Mouse (Mus musculus) liver, embryonic 16.5 days (tissue): ENCODE results near the gene Mrps23. TPM values are rescaled to one million over a fixed set of nuclear protein-coding genes. Genes with fewer than 3 reads are reported as not detected.

ENCODE experiments used
- ATAC-seq: fragments of 200-750 bp; cut with Nextera tagmentation; 2 replicates; pipeline ENCODE4 v1.8.0; 2017; ENCODE audit warnings: low read depth, mild to moderate bottlenecking, moderate number of reproducible peaks, moderate library complexity
- H3K27ac ChIP-seq: fragments of 300-500 bp; sonication (generic); 2 replicates; pipeline ENCODE4 v1.5.1; 2014; ENCODE audit warnings: mild to moderate bottlenecking, low read length
- H3K27me3 ChIP-seq: fragments of 300-500 bp; sonication (generic); 2 replicates; pipeline ENCODE4 v1.6.1; 2014; ENCODE audit warnings: low read depth, low read length, mixed read lengths; ENCODE audit not compliant: control insufficient read depth, insufficient read depth
- H3K36me3 ChIP-seq: fragments of 300-500 bp; sonication (generic); 2 replicates; pipeline ENCODE4 v1.6.1; 2014; ENCODE audit warnings: mild to moderate bottlenecking; ENCODE audit not compliant: control insufficient read depth, insufficient read depth
- H3K4me1 ChIP-seq: fragments of 300-500 bp; sonication (generic); 2 replicates; pipeline ENCODE4 v1.6.1; 2014; ENCODE audit warnings: low read depth, low read length, mixed read lengths; ENCODE audit not compliant: control insufficient read depth
- H3K4me2 ChIP-seq: fragments of 300-500 bp; sonication (generic); 2 replicates; pipeline ENCODE4 v1.6.1; 2014; ENCODE audit warnings: low read depth, low read length, mixed read lengths
- H3K4me3 ChIP-seq: fragments of 300-500 bp; sonication (generic); 2 replicates; pipeline ENCODE4 v1.5.1; 2014; ENCODE audit warnings: low read depth, mild to moderate bottlenecking, low read length
- H3K9ac ChIP-seq: fragments of 300-500 bp; sonication (generic); 2 replicates; pipeline ENCODE4 v1.6.1; 2014; ENCODE audit warnings: low read depth, low read length
- H3K9me3 ChIP-seq: fragments of 300-500 bp; sonication (generic); replicated peaks from 2 replicates; pipeline ENCODE4 v1.6.1; 2016; ENCODE audit warnings: low read length; ENCODE audit not compliant: control insufficient read depth
- WGBS: fragments of 180-500 bp; shearing (Covaris S2); extraction: QIAGEN DNeasy Blood & Tissue Kit; methylation state at CpG from one replicate; pipeline ENCODE4 v1.1.7; 2014; ENCODE audit not compliant: insufficient replicate concordance; 5-methylcytosine and 5-hydroxymethylcytosine counted together
- polyA plus RNA-seq: library from polyadenylated mRNA; unstranded; fragments of >200 nt; fragmentation: Nextera tagmentation; extraction: Ambion mirVana; gene quantifications from 2 replicates; pipeline ENCODE4 v1.2.1, GENCODE M21; 2015

Mrps23 gene
- polyA plus RNA-seq, 1 experiment from 2014 or later: 23.5 TPM

DNA sequence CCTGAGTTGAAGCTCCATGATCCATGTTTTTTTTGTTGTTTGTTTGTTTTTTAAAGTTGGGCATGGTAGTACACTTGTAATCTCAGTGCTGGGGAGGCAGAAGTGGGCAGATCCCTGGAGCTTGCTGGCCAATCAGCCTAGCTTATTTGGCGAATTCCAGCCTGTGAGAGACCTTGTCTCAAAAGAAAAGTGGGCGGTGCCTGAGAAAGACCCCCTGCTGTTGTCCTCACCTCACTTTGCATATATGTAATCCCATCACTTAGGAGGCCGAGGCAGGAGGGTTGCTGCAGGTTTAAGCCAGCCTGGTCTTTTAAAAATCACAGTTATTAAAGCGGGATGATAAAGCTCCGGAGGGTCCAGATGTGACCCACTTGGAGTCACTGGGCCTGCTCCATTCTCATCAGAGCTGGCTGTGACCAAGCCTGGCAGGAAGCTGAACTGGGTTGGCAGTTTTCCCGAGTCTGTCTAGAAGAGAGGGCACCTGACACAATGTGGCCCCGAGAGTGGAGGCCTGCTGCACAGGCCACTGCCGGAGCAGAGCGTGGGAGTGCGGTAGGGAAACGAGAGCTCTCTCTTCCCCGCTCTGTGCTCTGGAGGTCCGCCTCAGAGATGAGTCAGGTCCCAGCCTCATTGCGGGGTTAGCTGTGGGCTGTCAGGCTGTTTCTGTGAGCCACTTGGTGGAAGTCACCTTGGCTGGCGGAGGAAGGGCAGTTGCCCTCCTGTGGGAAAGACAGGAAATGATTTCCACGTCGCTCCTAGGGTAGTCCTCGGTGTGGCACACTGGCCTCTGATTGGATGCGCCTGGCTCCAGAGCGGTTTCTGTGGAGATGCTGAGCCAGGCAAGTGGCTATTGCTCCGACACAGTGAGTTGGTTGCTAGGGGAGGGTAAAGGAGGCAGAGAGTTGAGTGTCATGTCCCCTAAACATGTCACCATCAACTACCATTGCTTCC is 11.0 kb downstream of the Mrps23 start:
- Histone ChIP-seq H3K4me3 (no peak overlapping the region), H3K36me3 (peaks cover 9% of the 10 kb centered on the region), H3K27me3 (no peaks in the 10 kb centered on the region; the same call in 1 of the 2 replicates), H3K4me2 (no peak overlapping the region), H3K9ac (no peak overlapping the region), H3K4me1 (no peaks in the 10 kb centered on the region), H3K27ac (no peak overlapping the region), H3K9me3 (no peaks in the 10 kb centered on the region)
- 48% methylated on average over 21 of the region's 21 CpGs for WGBS
- no peak for ATAC-seq

DNA sequence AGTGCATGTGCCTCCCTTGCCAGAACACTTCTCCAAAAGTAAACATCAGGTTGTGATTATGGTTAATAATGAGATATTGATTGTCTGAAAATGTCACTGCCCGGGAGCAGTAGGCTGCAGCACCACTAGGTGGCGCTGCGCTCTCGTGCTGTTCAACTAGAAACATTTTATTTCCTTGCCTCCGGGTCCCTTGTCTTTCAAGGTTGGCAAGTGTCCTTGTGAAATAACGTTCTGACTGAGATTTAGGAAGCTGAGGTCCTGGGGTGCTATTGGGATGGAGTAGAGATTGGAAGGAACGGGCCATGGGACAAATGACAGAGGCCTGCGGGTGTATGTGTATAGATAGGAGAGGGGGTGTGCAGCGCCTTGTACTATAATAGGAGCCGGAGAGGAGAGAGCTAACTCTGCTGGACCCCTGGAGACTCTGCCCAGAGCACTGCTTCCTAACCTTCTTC is 12.1 kb downstream of the Mrps23 start:
- Histone ChIP-seq H3K9me3 (no peaks in the 10 kb centered on the region), H3K4me2 (no peak overlapping the region), H3K4me1 (no peaks in the 10 kb centered on the region), H3K27ac (no peak overlapping the region), H3K4me3 (no peak overlapping the region), H3K27me3 (no peaks in the 10 kb centered on the region; the same call in 1 of the 2 replicates), H3K36me3 (no peaks in the 10 kb centered on the region), H3K9ac (no peak overlapping the region)
- 25% methylated on average over 10 of the region's 10 CpGs for WGBS
- ATAC-seq: no peak

DNA sequence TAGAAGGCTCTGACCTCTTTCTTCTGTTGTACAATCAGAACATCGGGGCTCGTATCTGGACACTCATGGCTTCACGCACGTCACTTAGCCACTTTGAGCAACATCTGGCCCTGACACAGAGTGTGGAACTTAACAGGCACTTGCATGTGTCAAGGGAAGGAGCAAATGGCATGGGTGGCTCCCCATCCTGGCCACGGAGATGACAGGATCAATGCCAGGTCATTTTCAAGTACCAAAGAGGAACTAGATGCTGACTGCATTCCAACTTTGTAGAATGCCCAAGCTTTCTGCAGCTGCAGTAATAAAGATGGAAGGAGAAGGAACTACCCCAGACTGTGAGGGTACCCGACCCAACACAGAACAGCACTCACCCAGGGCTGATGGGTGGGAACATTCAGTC is 14.0 kb downstream of the Mrps23 start:
- no peak overlapping the region for H3K4me2 ChIP-seq
- ATAC-seq: no peak
- no peaks in the 10 kb centered on the region for H3K36me3 ChIP-seq
- H3K9me3 ChIP-seq: no peaks in the 10 kb centered on the region
- no peak overlapping the region for H3K9ac ChIP-seq
- H3K4me3 ChIP-seq: no peak overlapping the region
- WGBS: 56% methylated on average over 6 of the region's 6 CpGs
- H3K27me3 ChIP-seq: no peaks in the 10 kb centered on the region; the same call in 1 of the 2 replicates
- no peak overlapping the region for H3K27ac ChIP-seq
- no peaks in the 10 kb centered on the region for H3K4me1 ChIP-seq

DNA sequence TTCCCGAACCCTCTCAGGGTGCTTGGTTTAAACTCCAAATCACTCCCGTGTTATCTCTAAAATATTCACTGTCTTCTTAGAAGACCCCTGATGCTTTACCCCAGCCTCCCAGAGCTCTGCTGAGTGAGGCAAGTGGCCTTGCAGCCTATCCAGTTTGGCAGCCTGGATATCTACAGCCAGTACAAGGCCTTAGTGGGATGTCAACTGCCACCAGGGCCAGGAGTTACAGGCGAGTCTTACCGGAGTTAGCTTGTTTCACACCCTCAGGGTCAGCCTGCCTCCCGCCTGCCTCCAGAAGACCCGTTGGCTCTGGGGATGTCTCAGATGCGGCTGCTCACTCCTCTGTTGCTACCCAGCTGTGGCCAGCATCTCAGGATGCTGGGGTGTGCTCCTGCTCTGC is 14.4 kb downstream of the Mrps23 start:
- Histone ChIP-seq H3K27me3 (no peaks in the 10 kb centered on the region; the same call in 1 of the 2 replicates), H3K36me3 (no peaks in the 10 kb centered on the region), H3K4me2 (no peak overlapping the region), H3K9ac (no peak overlapping the region), H3K4me3 (no peak overlapping the region), H3K27ac (no peak overlapping the region), H3K9me3 (no peaks in the 10 kb centered on the region), H3K4me1 (no peaks in the 10 kb centered on the region)
- ATAC-seq: no peak
- 60% methylated on average over 7 of the region's 7 CpGs for WGBS

DNA sequence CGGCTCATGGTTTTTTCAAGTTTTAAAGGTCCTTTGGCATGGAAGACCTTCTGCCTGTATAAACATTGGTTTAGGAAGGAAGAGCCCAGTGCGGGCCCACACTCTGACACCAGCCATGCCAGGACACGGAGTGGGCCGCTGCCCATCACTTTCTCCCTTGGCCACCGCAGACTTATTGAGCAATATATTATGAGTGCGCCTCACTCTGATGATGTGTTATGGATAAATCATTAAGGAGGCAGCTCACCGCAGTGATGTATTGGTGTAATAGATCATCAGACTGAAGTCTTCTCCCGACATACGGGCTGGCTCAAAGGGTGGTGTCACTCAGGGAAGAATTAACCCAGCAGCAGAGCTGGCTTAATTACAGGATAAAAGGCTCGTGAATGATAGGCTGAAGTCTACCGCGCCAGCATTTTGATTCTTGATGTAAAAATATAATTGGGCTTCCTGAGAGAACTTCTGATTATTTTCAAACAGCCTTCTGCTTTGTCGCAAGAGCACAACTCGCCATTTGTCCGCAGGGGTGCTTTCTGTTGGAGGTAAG is 17.8 kb downstream of the Mrps23 start:
- Histone ChIP-seq H3K9ac (no peak overlapping the region), H3K27ac (no peak overlapping the region), H3K4me1 (no peaks in the 10 kb centered on the region), H3K36me3 (no peaks in the 10 kb centered on the region), H3K9me3 (no peaks in the 10 kb centered on the region), H3K4me2 (no peak overlapping the region), H3K4me3 (no peak overlapping the region), H3K27me3 (no peaks in the 10 kb centered on the region; the same call in 1 of the 2 replicates)
- no peak for ATAC-seq
- 75% methylated on average over 15 of the region's 15 CpGs for WGBS

DNA sequence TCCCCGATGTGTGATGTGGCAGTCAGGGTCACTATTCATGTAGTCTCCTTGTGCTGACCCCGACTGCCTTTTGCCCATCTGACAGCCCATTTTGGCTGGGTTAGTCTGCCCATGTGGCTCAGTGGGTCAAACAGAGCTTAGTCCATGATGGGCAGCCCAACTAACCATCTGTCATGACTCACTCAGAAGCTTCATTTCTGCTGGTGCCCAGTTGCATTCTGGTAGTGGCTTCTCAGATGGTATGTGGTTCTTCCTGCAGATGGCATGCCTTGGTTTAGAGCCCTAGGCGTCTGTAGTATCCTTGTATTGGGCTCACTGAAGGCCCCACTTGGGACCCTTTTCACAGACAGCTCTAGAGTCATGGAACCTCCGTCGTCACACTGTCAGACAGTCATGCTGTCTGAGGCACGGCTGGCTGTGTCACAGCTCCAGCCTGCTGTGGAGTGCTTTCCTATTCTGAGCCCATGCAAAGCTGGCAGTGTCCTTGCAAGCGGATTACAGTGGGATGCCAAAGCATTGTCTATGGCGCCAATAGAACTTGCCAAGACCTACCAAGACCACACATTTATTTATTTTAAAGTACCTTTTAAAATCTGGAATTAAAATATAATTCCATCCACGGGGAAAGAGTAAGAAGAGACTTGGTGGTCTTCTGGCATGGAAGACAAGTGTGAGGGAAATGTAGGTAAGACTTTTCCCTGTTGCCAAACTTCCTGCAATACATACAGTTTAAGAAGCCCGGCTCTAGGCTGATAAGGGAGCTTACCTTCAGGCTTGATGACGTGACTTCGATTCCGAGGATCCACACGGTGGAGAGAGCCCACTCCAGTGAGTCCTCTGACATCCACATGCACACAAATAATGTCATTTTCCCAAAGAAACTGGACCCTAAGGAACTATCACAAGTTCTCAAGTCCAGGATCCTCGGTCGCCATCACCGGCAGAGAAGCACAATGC is 23.1 kb downstream of the Mrps23 start:
- H3K4me2 ChIP-seq: no peak overlapping the region
- no peak for ATAC-seq
- WGBS: 67% methylated on average over 17 of the region's 17 CpGs

DNA sequence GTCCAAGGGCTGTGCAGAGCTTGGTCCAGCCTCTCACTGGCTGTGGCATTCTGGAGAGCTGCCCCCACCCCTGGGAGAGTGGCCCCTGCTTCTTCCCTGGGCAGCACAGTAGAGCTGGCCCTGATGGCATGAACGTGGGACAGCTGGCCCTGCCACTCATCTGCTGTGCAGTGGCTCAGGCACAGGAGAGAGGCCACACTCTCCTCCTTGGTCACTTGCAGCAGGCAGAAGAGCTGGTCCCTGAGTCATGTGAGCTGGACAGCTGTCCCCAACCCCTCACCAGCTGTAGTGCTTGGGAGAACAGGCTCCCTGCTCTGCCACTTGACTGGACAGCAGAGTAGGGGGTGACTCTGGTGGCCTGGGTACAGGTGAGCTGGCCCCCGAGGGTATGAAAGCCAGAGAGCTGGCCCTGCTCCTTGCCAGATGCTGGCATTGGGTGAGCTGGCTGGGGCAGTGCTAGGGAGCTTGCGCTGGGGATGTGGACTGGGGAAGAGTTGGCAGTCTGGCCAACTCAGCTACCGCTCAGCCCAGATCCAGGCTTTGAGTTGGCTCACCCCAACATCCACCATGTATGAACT is 27.1 kb downstream of the Mrps23 start:
- 52% methylated on average over 4 of the region's 4 CpGs for WGBS
- H3K9ac ChIP-seq: no peak overlapping the region
- H3K4me2 ChIP-seq: no peak overlapping the region
- ATAC-seq: no peak
- H3K27me3 ChIP-seq: no peaks in the 10 kb centered on the region
- H3K4me1 ChIP-seq: peaks cover 3% of the 10 kb centered on the region
- no peak overlapping the region for H3K4me3 ChIP-seq
- H3K27ac ChIP-seq: no peak overlapping the region
- no peaks in the 10 kb centered on the region for H3K36me3 ChIP-seq
- no peaks in the 10 kb centered on the region for H3K9me3 ChIP-seq

More for the DNA sequence above, 23.1 kb downstream of the Mrps23 start:
- Histone ChIP-seq H3K36me3 (no peaks in the 10 kb centered on the region), H3K9ac (no peak overlapping the region), H3K4me3 (no peak overlapping the region), H3K27me3 (no peaks in the 10 kb centered on the region), H3K4me1 (no peaks in the 10 kb centered on the region), H3K9me3 (no peaks in the 10 kb centered on the region), H3K27ac (no peak overlapping the region)
